Mouse (Mus musculus): ENCODE results near the gene P2rx3. TPM values are rescaled to one million over a fixed set of nuclear protein-coding genes. Genes with fewer than 3 reads are reported as not detected.

The P2rx3 gene
- polyA plus RNA-seq, 1 experiment: not detected

GRCm38 (mm10) chr2:85001497-85001896, 35.8 kb downstream of the P2rx3 start:
- H3K9me3 ChIP-seq: no peaks in the 10 kb centered on the region
- H3K27me3 ChIP-seq (replicated peaks): peaks cover 48% of the 10 kb centered on the region
- no peak overlapping the region for H3K4me3 ChIP-seq (replicated peaks)
- TF ChIP-seq GATA1 (IDR thresholded peaks at IDR 0.05; ENCODE audit: borderline replicate concordance, low read length): no peak
- H3K36me3 ChIP-seq (replicated peaks; ENCODE audit: low read length): no peaks in the 10 kb centered on the region
- H3K4me1 ChIP-seq: no peaks in the 10 kb centered on the region

- no peaks in the 10 kb centered on the region for H3K4me1 ChIP-seq
- peaks cover 53% of the 10 kb centered on the region for H3K27me3 ChIP-seq (replicated peaks)
- H3K9me3 ChIP-seq: no peaks in the 10 kb centered on the region
- no peaks in the 10 kb centered on the region for H3K36me3 ChIP-seq (replicated peaks; ENCODE audit: low read length)
- H3K4me3 ChIP-seq (replicated peaks): no peak overlapping the region
- TF ChIP-seq FLI1 (IDR thresholded peaks at IDR 0.05; ENCODE audit: low read length): no peak
- no peak for TF ChIP-seq GATA1 (IDR thresholded peaks at IDR 0.05; ENCODE audit: borderline replicate concordance, low read length)
These were observed 37.6 kb downstream of the P2rx3 start for GRCm38 (mm10) chr2:84999486-85000181.

GRCm38 (mm10) chr2:84996376-84996775, 40.9 kb downstream of the P2rx3 start:
- H3K4me3 ChIP-seq (replicated peaks): no peak overlapping the region
- H3K4me1 ChIP-seq: no peaks in the 10 kb centered on the region
- peaks cover 52% of the 10 kb centered on the region for H3K27me3 ChIP-seq (replicated peaks)
- TF ChIP-seq FLI1 (IDR thresholded peaks at IDR 0.05; ENCODE audit: low read length) (no peak), GATA1 (IDR thresholded peaks at IDR 0.05; ENCODE audit: borderline replicate concordance, low read length) (no peak)
- no peaks in the 10 kb centered on the region for H3K9me3 ChIP-seq
- no peaks in the 10 kb centered on the region for H3K36me3 ChIP-seq (replicated peaks; ENCODE audit: low read length)

GRCm38 (mm10) chr2:84987930-84988329, 49.3 kb downstream of the P2rx3 start, which contains the start of gene Prg3:
TSS of gene Prg3 (plus strand) at chr2:84988215.
- H3K4me3 ChIP-seq (replicated peaks): no peak within 1 kb of the TSS
- peaks cover 51% of the 10 kb centered on the region for H3K27me3 ChIP-seq (replicated peaks)
- H3K4me1 ChIP-seq: no peaks in the 10 kb centered on the region
- H3K9me3 ChIP-seq: no peaks in the 10 kb centered on the region
- TF ChIP-seq FLI1 (IDR thresholded peaks at IDR 0.05; ENCODE audit: low read length) (no peak), GATA1 (IDR thresholded peaks at IDR 0.05; ENCODE audit: borderline replicate concordance, low read length) (no peak)
- no peaks in the 10 kb centered on the region for H3K36me3 ChIP-seq (replicated peaks; ENCODE audit: low read length)

- no peak for TF ChIP-seq GATA1 (IDR thresholded peaks at IDR 0.05; ENCODE audit: borderline replicate concordance, low read length)
- TF ChIP-seq FLI1 (IDR thresholded peaks at IDR 0.05; ENCODE audit: low read length): no peak
These were observed 57.1 kb downstream of the P2rx3 start, which contains the start of gene Prg2 for GRCm38 (mm10) chr2:84980188-84980587. TSS of gene Prg2 (plus strand) at chr2:84980461.

GRCm38 (mm10) chr2:84975580-84975979, 61.7 kb downstream of the P2rx3 start:
- Histone ChIP-seq H3K27me3 (replicated peaks) (peaks cover 4% of the 10 kb centered on the region), H3K4me1 (peaks cover 8% of the 10 kb centered on the region; the same call in 1 of the 2 replicates), H3K9me3 (no peaks in the 10 kb centered on the region), H3K4me3 (replicated peaks) (no peak overlapping the region), H3K36me3 (replicated peaks; ENCODE audit: low read length) (no peaks in the 10 kb centered on the region)
- TF ChIP-seq FLI1 (IDR thresholded peaks at IDR 0.05; ENCODE audit: low read length) (no peak), GATA1 (IDR thresholded peaks at IDR 0.05; ENCODE audit: borderline replicate concordance, low read length) (no peak)

More at GRCm38 (mm10) chr2:84980188-84980587, 57.1 kb downstream of the P2rx3 start, which contains the start of gene Prg2:
- H3K4me3 ChIP-seq (replicated peaks): no peak within 1 kb of the TSS
- H3K27me3 ChIP-seq (replicated peaks): peaks cover 33% of the 10 kb centered on the region
- H3K36me3 ChIP-seq (replicated peaks; ENCODE audit: low read length): no peaks in the 10 kb centered on the region
- H3K4me1 ChIP-seq: peaks cover 8% of the 10 kb centered on the region; the same call in 1 of the 2 replicates
- H3K9me3 ChIP-seq: no peaks in the 10 kb centered on the region

GRCm38 (mm10) chr2:84967318-84967991, 69.8 kb downstream of the P2rx3 start:
- H3K27me3 ChIP-seq (replicated peaks): no peaks in the 10 kb centered on the region
- no peaks in the 10 kb centered on the region for H3K36me3 ChIP-seq (replicated peaks; ENCODE audit: low read length)
- no peak overlapping the region for H3K4me3 ChIP-seq (replicated peaks)
- H3K9me3 ChIP-seq: no peaks in the 10 kb centered on the region
- TF ChIP-seq FLI1 (IDR thresholded peaks at IDR 0.05; ENCODE audit: low read length) (no peak), GATA1 (IDR thresholded peaks at IDR 0.05; ENCODE audit: borderline replicate concordance, low read length) (no peak)
- no peaks in the 10 kb centered on the region for H3K4me1 ChIP-seq

- TF ChIP-seq GATA1 (IDR thresholded peaks at IDR 0.05; ENCODE audit: borderline replicate concordance, low read length) (no peak), FLI1 (IDR thresholded peaks at IDR 0.05; ENCODE audit: low read length) (no peak)
These were observed 73.0 kb downstream of the P2rx3 start for GRCm38 (mm10) chr2:84964111-84964801.

GRCm38 (mm10) chr2:84962906-84963507, 74.3 kb downstream of the P2rx3 start:
- Histone ChIP-seq H3K9me3 (no peaks in the 10 kb centered on the region), H3K4me1 (no peaks in the 10 kb centered on the region), H3K27me3 (replicated peaks) (no peaks in the 10 kb centered on the region), H3K4me3 (replicated peaks) (no peak overlapping the region), H3K36me3 (replicated peaks; ENCODE audit: low read length) (peaks cover 22% of the 10 kb centered on the region)
- no peak for TF ChIP-seq GATA1 (IDR thresholded peaks at IDR 0.05; ENCODE audit: borderline replicate concordance, low read length)
- TF ChIP-seq FLI1 (IDR thresholded peaks at IDR 0.05; ENCODE audit: low read length): no peak

More at GRCm38 (mm10) chr2:84964111-84964801, 73.0 kb downstream of the P2rx3 start:
- Histone ChIP-seq H3K36me3 (replicated peaks; ENCODE audit: low read length) (peaks cover 10% of the 10 kb centered on the region), H3K4me3 (replicated peaks) (no peak overlapping the region), H3K4me1 (no peaks in the 10 kb centered on the region), H3K9me3 (no peaks in the 10 kb centered on the region), H3K27me3 (replicated peaks) (no peaks in the 10 kb centered on the region)

Data from megakaryocyte, embryonic 14.5 days (primary cell).